Mouse (Mus musculus) intestine, postnatal 0 days (tissue): ENCODE measurements around the gene Myo16. TPM values are rescaled to one million over a fixed set of nuclear protein-coding genes. Genes with fewer than 3 reads are reported as not detected.

Experiments used
- ATAC-seq: fragments of 200-750 bp; cut with Nextera tagmentation; 2 replicates; pipeline ENCODE4 v1.8.0; 2017; ENCODE audit warnings: mild to moderate bottlenecking, moderate TSS enrichment, moderate library complexity
- H3K27ac ChIP-seq: fragments of 300-500 bp; sonication (generic); 2 replicates; pipeline ENCODE4 v1.5.1; 2014; ENCODE audit warnings: mild to moderate bottlenecking, low read depth, low read length, moderate library complexity
- H3K27me3 ChIP-seq: fragments of 300-500 bp; sonication (generic); replicated peaks from 2 replicates; pipeline ENCODE4 v1.6.1; 2014; ENCODE audit warnings: low read length, mixed read lengths; ENCODE audit not compliant: control insufficient read depth, insufficient read depth
- H3K36me3 ChIP-seq: fragments of 300-500 bp; sonication (generic); 2 replicates; pipeline ENCODE4 v1.6.1; 2014; ENCODE audit warnings: mild to moderate bottlenecking, moderate library complexity; ENCODE audit not compliant: control insufficient read depth, insufficient read depth
- H3K4me1 ChIP-seq: fragments of 300-500 bp; sonication (generic); replicated peaks from 2 replicates; pipeline ENCODE4 v1.6.1; 2014; ENCODE audit warnings: antibody characterized with exemption, low read length, mixed read lengths; ENCODE audit not compliant: control insufficient read depth, insufficient read depth
- H3K4me2 ChIP-seq: fragments of 300-500 bp; sonication (generic); replicated peaks from 2 replicates; pipeline ENCODE4 v1.6.1; 2014; ENCODE audit warnings: low read depth, mild to moderate bottlenecking, moderate library complexity
- H3K4me3 ChIP-seq: fragments of 300-500 bp; sonication (generic); 2 replicates; pipeline ENCODE4 v1.5.1; 2014; ENCODE audit warnings: low read depth, low read length
- H3K9ac ChIP-seq: fragments of 300-500 bp; sonication (generic); 2 replicates; pipeline ENCODE4 v1.6.1; 2014; ENCODE audit warnings: mild to moderate bottlenecking, low read depth, low read length
- H3K9me3 ChIP-seq: fragments of 300-500 bp; sonication (generic); 2 replicates; pipeline ENCODE4 v1.6.1; 2016; ENCODE audit warnings: mixed run types; ENCODE audit not compliant: control insufficient read depth
- CTCF ChIP-seq: sonication (generic); IDR thresholded peaks from 2 replicates; pipeline ENCODE4 v1.5.1; 2016; ENCODE audit warnings: low read depth, mild to moderate bottlenecking, control low read depth, antibody characterized with exemption, moderate library complexity
- WGBS: fragments of 180-500 bp; shearing (Covaris S2); extraction: QIAGEN DNeasy Blood & Tissue Kit; methylation state at CpG from one replicate; pipeline ENCODE4 v1.1.7; 2014; 5-methylcytosine and 5-hydroxymethylcytosine counted together
- polyA plus RNA-seq: library from polyadenylated mRNA; unstranded; fragments of >200 nt; fragmentation: Nextera tagmentation; extraction: Ambion mirVana; gene quantifications from 2 replicates; pipeline ENCODE4 v1.2.1, GENCODE M21; 2015

Gene Myo16
- polyA plus RNA-seq, 1 experiment from 2014 or later: not detected

DNA sequence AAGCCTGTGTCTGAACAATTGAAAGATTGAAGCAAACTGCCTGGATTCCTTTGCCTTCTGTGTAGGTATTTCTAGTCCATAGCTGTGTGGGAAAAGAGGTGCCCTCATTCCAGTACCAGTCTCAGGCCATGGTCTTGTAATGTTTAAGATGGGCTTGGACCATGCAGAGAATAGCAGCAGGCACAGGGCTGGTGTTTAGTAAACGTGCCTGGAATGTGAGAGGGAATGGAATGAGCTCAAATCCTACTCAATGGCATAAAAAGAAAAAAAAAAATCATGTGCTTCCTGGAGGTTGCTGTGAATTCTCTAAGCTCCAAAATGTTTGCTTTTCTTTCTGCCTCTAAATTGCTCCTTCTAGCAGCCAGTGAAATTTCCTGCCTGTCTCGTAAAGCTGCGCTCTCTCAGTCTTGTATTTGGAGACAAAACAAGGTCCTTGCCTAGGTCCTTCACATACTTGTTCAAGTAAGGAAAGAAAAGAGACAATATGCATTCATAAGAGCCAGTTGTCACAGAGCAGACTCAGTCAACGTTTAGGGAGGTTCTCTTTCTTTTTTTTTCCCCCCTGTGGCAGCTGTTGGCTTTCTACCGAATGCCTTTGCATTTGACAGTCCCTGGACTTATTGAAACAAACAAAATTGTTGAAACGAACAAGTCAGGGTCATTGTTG is 70.0 kb downstream of the Myo16 start:
- ATAC-seq: no peak
- no peaks in the 10 kb centered on the region for H3K36me3 ChIP-seq
- H3K9me3 ChIP-seq: no peaks in the 10 kb centered on the region
- no peak overlapping the region for H3K27ac ChIP-seq
- H3K27me3 ChIP-seq: no peaks in the 10 kb centered on the region
- WGBS: 28% methylated on average over 6 of the region's 6 CpGs
- H3K4me1 ChIP-seq: no peaks in the 10 kb centered on the region
- H3K9ac ChIP-seq: no peak overlapping the region
- H3K4me2 ChIP-seq: no peak overlapping the region
- no peak for TF ChIP-seq CTCF
- H3K4me3 ChIP-seq: no peak overlapping the region

DNA sequence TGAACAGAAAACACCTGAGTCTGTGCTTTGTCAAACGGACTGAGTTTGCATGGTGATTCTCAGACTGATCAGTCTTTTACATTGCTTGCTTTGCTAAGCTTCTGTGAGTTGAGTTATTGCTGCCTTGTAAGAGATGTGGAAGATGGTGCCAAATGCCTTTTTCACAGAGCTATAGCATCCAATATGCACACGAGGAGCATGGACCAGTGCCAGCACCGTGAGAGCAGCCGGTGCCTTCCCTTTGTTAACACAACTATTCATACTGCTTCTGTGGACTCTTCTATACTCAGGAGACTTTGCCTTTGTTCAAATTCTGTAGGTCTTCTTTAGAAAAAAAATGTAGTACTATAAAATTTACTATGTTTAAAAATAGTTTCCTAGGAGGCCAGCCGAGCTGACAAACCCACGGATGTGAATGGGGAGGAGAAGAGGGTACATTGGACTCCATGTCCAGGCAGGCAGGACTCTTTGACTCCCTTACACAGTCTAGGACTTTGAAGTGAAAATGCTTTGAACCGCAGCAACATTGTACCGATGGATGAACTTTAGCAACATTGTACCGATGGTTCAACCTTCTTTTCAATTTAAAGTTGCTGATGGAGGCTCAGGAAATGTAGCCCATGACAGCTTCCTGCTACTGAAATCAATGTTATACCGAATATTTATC is 70.7 kb downstream of the Myo16 start:
- H3K36me3 ChIP-seq: no peaks in the 10 kb centered on the region
- no peak overlapping the region for H3K9ac ChIP-seq
- H3K9me3 ChIP-seq: no peaks in the 10 kb centered on the region
- H3K4me2 ChIP-seq: no peak overlapping the region
- WGBS: 56% methylated on average over 10 of the region's 10 CpGs
- no peaks in the 10 kb centered on the region for H3K4me1 ChIP-seq
- no peak for TF ChIP-seq CTCF
- no peaks in the 10 kb centered on the region for H3K27me3 ChIP-seq
- ATAC-seq: no peak
- H3K27ac ChIP-seq: no peak overlapping the region
- no peak overlapping the region for H3K4me3 ChIP-seq

DNA sequence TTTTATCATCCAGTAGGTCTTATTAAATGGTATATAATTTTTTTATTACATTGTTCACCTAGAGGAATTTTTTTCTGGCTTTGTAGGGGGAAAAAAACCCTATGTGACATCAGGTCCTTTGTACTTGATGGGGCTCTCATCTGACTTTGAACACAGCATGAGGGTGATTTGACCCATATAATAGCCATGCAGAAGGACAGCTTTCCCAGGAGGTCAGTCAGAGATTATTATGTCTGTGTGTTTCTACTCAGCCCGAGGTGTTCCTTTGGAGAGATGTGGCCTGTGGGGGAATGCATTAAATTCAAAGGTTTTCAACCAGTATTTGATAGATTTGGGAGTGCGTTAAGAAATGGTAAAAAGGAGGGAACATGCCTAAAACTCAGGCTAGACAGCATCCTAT is 71.3 kb downstream of the Myo16 start:
- H3K9me3 ChIP-seq: no peaks in the 10 kb centered on the region
- no peak for TF ChIP-seq CTCF
- no peak overlapping the region for H3K9ac ChIP-seq
- H3K27me3 ChIP-seq: no peaks in the 10 kb centered on the region
- H3K4me3 ChIP-seq: no peak overlapping the region
- 88% methylated on average over 2 of the region's 2 CpGs for WGBS
- ATAC-seq: no peak
- no peak overlapping the region for H3K27ac ChIP-seq
- H3K4me1 ChIP-seq: no peaks in the 10 kb centered on the region
- H3K36me3 ChIP-seq: no peaks in the 10 kb centered on the region
- no peak overlapping the region for H3K4me2 ChIP-seq

DNA sequence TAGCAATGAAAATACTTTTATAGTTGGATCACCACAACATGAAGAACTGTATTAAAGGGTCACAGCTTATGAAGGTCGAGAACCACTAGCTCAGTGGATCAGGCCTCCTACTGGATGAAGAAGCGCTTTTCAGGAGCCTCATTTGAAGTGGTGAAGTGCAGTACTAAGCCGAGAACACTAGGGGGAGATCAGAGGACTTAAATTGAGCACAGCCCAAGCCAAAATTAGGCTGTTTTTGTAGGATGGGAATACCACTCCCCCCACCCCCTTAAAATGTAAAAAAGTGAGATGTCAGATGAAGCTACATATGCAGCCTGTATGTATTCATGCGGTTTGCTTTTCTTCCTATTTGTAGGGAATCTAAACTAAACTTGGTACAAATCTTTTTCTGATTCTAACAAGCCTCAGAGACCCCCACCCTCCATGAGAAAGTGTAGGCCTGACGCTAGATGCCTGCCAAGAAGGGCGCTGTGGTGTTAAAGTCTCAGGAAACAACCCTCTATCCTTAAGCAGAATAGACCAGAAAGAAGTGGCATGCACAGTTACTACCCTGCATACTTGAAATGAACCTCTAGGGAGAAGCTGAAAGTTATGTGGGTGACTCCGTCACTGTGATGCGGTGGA is 77.1 kb downstream of the Myo16 start:
- Histone ChIP-seq H3K36me3 (no peaks in the 10 kb centered on the region), H3K9me3 (no peaks in the 10 kb centered on the region), H3K4me3 (no peak overlapping the region), H3K4me2 (no peak overlapping the region), H3K4me1 (no peaks in the 10 kb centered on the region), H3K27me3 (no peaks in the 10 kb centered on the region), H3K9ac (no peak overlapping the region), H3K27ac (no peak overlapping the region)
- peak; percentile 83 for TF ChIP-seq CTCF
- WGBS: 64% methylated on average over 8 of the region's 8 CpGs
- no peak for ATAC-seq

DNA sequence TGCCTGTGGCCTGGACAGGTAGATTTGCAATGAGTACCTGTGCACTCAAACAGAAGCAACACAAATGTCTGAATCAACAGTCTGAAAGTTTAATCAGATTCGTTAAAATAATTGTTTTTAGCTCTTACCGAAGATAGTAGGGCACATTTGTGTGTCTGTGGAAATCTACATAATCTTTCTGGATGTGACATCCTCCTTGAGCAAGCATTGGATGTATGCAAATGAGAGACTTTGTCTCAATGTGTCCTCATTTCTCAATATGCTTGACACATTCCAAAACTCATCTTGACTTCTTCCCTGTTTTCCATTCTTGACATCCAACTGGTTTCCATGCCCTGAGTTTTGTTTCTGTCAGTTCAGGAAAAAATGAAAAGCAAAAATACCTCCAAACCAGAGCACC is 80.8 kb downstream of the Myo16 start:
- Histone ChIP-seq H3K9ac (no peak overlapping the region), H3K4me3 (no peak overlapping the region), H3K4me1 (no peaks in the 10 kb centered on the region), H3K36me3 (no peaks in the 10 kb centered on the region), H3K27me3 (no peaks in the 10 kb centered on the region), H3K27ac (no peak overlapping the region), H3K4me2 (no peak overlapping the region), H3K9me3 (no peaks in the 10 kb centered on the region)
- ATAC-seq: no peak
- TF ChIP-seq CTCF: no peak
- WGBS: 80% methylated on average over 2 of the region's 2 CpGs

DNA sequence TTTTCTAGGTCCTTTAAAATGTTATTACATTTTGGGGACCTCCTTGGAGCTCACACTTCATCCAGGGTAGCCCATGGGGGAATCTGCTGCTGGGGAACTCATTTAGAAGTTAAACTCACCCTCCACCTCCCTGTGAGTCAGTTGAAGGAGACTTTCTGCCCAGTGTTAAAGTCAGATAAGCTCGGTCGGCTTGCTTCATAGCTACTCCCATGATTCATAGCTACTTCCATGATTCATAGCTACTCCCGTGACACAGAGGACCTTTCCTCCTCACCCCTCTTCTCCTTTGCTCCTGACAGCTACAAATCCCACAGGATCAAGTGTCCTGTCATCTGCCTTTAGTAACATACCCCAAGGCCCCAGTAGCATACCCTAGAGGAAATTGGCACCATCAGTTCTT is 89.6 kb downstream of the Myo16 start:
- H3K36me3 ChIP-seq: no peaks in the 10 kb centered on the region
- H3K9me3 ChIP-seq: no peaks in the 10 kb centered on the region
- H3K4me2 ChIP-seq: no peak overlapping the region
- no peak for TF ChIP-seq CTCF
- ATAC-seq: peak; percentile 63; the same call in 1 of the 2 replicates
- H3K4me1 ChIP-seq: no peaks in the 10 kb centered on the region
- no peak overlapping the region for H3K9ac ChIP-seq
- H3K27ac ChIP-seq: no peak overlapping the region
- H3K27me3 ChIP-seq: no peaks in the 10 kb centered on the region
- 52% methylated on average over 3 of the region's 3 CpGs for WGBS
- no peak overlapping the region for H3K4me3 ChIP-seq
